Mouse (Mus musculus): ENCODE measurements around the gene Plekhm1. TPM values are rescaled to one million over a fixed set of nuclear protein-coding genes. Genes with fewer than 3 reads are reported as not detected.
A peak's percentile ranks its signal among the peaks of the same experiment; 100 is the strongest.

The Plekhm1 gene
- polyA plus RNA-seq, 1 experiment = 16.5 TPM

GRCm38 (mm10) chr11:103375772-103376171 lies 36.7 kb downstream of the Plekhm1 start:
- H3K4me1 ChIP-seq (ENCODE audit: control insufficient read depth, insufficient read depth, low read length) = peaks cover 4% of the 10 kb centered on the region
- no peak overlapping the region for H3K27ac ChIP-seq (ENCODE audit: insufficient read depth, low read length)
- TF ChIP-seq CTCF (IDR thresholded peaks at IDR 0.05; ENCODE audit: extremely low read depth, insufficient read depth, low read length) (no peak), POLR2A (IDR thresholded peaks at IDR 0.05; ENCODE audit: extremely low read depth, insufficient read depth, low read length) (no peak)
- H3K4me3 ChIP-seq (ENCODE audit: insufficient read depth, low read length) = no peak overlapping the region

- no peak for TF ChIP-seq CTCF (IDR thresholded peaks at IDR 0.05; ENCODE audit: extremely low read depth, insufficient read depth, low read length)
- TF ChIP-seq POLR2A (IDR thresholded peaks at IDR 0.05; ENCODE audit: extremely low read depth, insufficient read depth, low read length) = no peak
- H3K4me1 ChIP-seq (ENCODE audit: control insufficient read depth, insufficient read depth, low read length) = peaks cover 4% of the 10 kb centered on the region
- H3K4me3 ChIP-seq (ENCODE audit: insufficient read depth, low read length) = no peak overlapping the region
- no peak overlapping the region for H3K27ac ChIP-seq (ENCODE audit: insufficient read depth, low read length)
Observed at GRCm38 (mm10) chr11:103375258-103375657, 37.2 kb downstream of the Plekhm1 start.

GRCm38 (mm10) chr11:103373922-103374321 lies 38.6 kb downstream of the Plekhm1 start:
- TF ChIP-seq CTCF (IDR thresholded peaks at IDR 0.05; ENCODE audit: extremely low read depth, insufficient read depth, low read length) (no peak), POLR2A (IDR thresholded peaks at IDR 0.05; ENCODE audit: extremely low read depth, insufficient read depth, low read length) (no peak)
- Histone ChIP-seq H3K4me1 (ENCODE audit: control insufficient read depth, insufficient read depth, low read length) (peaks cover 4% of the 10 kb centered on the region), H3K27ac (ENCODE audit: insufficient read depth, low read length) (no peak overlapping the region), H3K4me3 (ENCODE audit: insufficient read depth, low read length) (no peak overlapping the region)

- H3K4me3 ChIP-seq (ENCODE audit: insufficient read depth, low read length) = no peak overlapping the region
- no peak for TF ChIP-seq POLR2A (IDR thresholded peaks at IDR 0.05; ENCODE audit: extremely low read depth, insufficient read depth, low read length)
- no peak for TF ChIP-seq CTCF (IDR thresholded peaks at IDR 0.05; ENCODE audit: extremely low read depth, insufficient read depth, low read length)
- peaks cover 4% of the 10 kb centered on the region for H3K4me1 ChIP-seq (ENCODE audit: control insufficient read depth, insufficient read depth, low read length)
- H3K27ac ChIP-seq (ENCODE audit: insufficient read depth, low read length) = no peak overlapping the region
Observed at GRCm38 (mm10) chr11:103372561-103372960, 39.9 kb downstream of the Plekhm1 start.

- Histone ChIP-seq H3K27ac (ENCODE audit: insufficient read depth, low read length) (no peak overlapping the region), H3K4me1 (ENCODE audit: control insufficient read depth, insufficient read depth, low read length) (peaks cover 4% of the 10 kb centered on the region), H3K4me3 (ENCODE audit: insufficient read depth, low read length) (no peak overlapping the region)
- TF ChIP-seq POLR2A (IDR thresholded peaks at IDR 0.05; ENCODE audit: extremely low read depth, insufficient read depth, low read length) = no peak
Observed at GRCm38 (mm10) chr11:103372068-103372467, 40.4 kb downstream of the Plekhm1 start.

GRCm38 (mm10) chr11:103371222-103371539 lies 41.3 kb downstream of the Plekhm1 start:
- Histone ChIP-seq H3K27ac (ENCODE audit: insufficient read depth, low read length) (no peak overlapping the region), H3K4me1 (ENCODE audit: control insufficient read depth, insufficient read depth, low read length) (peaks cover 4% of the 10 kb centered on the region), H3K4me3 (ENCODE audit: insufficient read depth, low read length) (no peak overlapping the region)
- no peak for TF ChIP-seq CTCF (IDR thresholded peaks at IDR 0.05; ENCODE audit: extremely low read depth, insufficient read depth, low read length)
- TF ChIP-seq POLR2A (IDR thresholded peaks at IDR 0.05; ENCODE audit: extremely low read depth, insufficient read depth, low read length) = no peak

GRCm38 (mm10) chr11:103370397-103371221 lies 41.9 kb downstream of the Plekhm1 start:
- Histone ChIP-seq H3K4me1 (ENCODE audit: control insufficient read depth, insufficient read depth, low read length) (peaks cover 4% of the 10 kb centered on the region), H3K4me3 (ENCODE audit: insufficient read depth, low read length) (no peak overlapping the region), H3K27ac (ENCODE audit: insufficient read depth, low read length) (no peak overlapping the region)
- no peak for TF ChIP-seq CTCF (IDR thresholded peaks at IDR 0.05; ENCODE audit: extremely low read depth, insufficient read depth, low read length)

- Histone ChIP-seq H3K27ac (ENCODE audit: insufficient read depth, low read length) (no peak overlapping the region), H3K4me3 (ENCODE audit: insufficient read depth, low read length) (no peak overlapping the region), H3K4me1 (ENCODE audit: control insufficient read depth, insufficient read depth, low read length) (no peaks in the 10 kb centered on the region; the same call in 1 of the 2 replicates)
- TF ChIP-seq POLR2A (IDR thresholded peaks at IDR 0.05; ENCODE audit: extremely low read depth, insufficient read depth, low read length) (no peak), CTCF (IDR thresholded peaks at IDR 0.05; ENCODE audit: extremely low read depth, insufficient read depth, low read length) (no peak)
Observed at GRCm38 (mm10) chr11:103365530-103365929, 47.0 kb downstream of the Plekhm1 start.

- Histone ChIP-seq H3K4me1 (ENCODE audit: control insufficient read depth, insufficient read depth, low read length) (no peaks in the 10 kb centered on the region; the same call in 1 of the 2 replicates), H3K27ac (ENCODE audit: insufficient read depth, low read length) (no peak overlapping the region), H3K4me3 (ENCODE audit: insufficient read depth, low read length) (no peak overlapping the region)
- no peak for TF ChIP-seq CTCF (IDR thresholded peaks at IDR 0.05; ENCODE audit: extremely low read depth, insufficient read depth, low read length)
- TF ChIP-seq POLR2A (IDR thresholded peaks at IDR 0.05; ENCODE audit: extremely low read depth, insufficient read depth, low read length) = no peak
Observed at GRCm38 (mm10) chr11:103365022-103365421, 47.5 kb downstream of the Plekhm1 start.

- Histone ChIP-seq H3K4me3 (ENCODE audit: insufficient read depth, low read length) (no peak overlapping the region), H3K27ac (ENCODE audit: insufficient read depth, low read length) (0 out of 2 replicates have a peak overlapping the region, but pooled peaks have one; percentile 31), H3K4me1 (ENCODE audit: control insufficient read depth, insufficient read depth, low read length) (no peaks in the 10 kb centered on the region; the same call in 1 of the 2 replicates)
- TF ChIP-seq CTCF (IDR thresholded peaks at IDR 0.05; ENCODE audit: extremely low read depth, insufficient read depth, low read length) (no peak), POLR2A (IDR thresholded peaks at IDR 0.05; ENCODE audit: extremely low read depth, insufficient read depth, low read length) (no peak)
Observed at GRCm38 (mm10) chr11:103364335-103364734, 48.2 kb downstream of the Plekhm1 start.
